Mouse (Mus musculus) right cerebral cortex, postnatal 14 days (tissue): ENCODE results near the gene Ace2.

ENCODE experiments used
- DNase-seq: peaks from one replicate; pipeline ENCODE4 v3.0.0; 2022

Gene Ace2

DNA sequence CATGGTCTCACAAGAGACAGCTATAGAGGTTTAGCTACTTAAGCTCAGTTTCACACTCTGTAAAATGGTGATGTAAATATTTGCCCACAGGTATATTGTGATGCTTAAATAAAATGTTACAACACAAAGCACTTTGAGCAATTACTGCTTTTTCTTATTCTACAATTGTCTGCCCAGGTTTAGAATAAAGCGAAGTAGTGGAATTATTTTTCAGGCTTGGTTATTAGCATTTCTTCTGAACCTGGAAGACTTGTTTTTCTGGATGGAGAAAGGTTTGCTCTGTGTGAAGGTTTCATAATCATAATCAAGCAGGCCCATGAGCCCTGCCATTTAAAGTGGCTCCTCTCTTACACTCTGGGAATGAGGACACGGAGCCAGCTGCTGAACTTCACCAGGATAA is at the start of gene Ace2:
Gene Ace2, plus strand, starts transcription at position 301 of the 400 bp plus-strand sequence.
- no peak for DNase-seq

DNA sequence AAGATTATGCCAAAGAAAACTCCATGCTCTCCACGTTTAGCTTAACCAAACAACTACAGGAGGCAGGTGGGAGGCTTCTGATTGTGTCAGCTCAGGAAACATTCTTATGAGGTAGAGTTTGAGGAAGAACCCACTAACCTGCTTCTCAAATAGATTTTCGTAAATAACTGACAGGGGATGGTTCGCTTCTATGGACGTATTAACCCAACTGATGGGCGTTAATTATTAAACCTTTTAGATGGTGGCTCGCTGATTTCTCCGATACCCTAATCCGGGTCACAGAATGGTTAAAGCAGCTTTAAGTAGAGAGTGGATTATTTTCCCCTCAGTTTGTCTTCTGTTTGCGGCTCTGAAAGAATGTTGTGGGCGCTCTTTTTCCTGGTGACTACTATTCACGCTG is 49.2 kb upstream of the Ace2 start:
- no peak for DNase-seq

DNA sequence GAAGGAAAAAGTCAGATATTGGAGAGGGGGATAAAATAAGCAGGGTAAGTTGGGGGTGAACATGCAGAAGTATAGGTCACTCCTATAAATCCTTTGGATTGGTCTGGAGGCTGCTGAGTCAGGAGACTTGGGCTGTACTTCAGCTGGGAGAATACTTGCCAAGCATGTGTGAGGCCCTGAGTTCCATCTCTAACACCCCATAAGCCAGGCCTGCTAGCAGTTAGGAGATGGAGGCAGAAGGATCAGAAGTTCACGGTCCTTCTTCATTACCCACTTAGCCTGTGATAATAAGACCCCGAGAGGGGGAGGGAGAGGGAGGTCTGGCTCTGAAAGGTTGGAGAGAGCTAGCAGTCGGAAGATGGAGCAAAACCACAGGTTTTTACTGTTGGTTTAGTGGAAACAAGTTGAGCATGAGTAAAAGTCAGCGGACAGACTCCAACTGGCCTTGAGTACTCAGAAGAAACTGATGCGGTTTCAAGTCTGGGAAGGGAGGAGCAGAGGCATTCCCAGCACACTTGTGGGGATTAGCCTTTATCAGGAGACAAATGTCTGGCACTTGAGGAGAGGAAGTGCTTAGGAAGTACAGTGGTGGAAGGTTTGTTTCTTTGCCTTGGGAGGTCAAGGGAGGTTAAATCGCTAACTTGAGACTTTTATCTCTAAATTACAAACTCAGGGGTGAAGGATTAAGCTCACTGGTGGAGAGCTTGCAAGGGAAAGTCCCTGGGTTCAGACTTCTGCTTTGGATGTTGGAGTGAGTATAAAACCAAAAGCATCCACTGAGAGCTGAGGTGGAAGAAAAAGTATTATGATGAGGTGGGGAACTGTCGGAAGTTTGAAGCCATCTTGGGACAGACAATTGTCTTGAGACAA is 46.6 kb upstream of the Ace2 start:
- DNase-seq = no peak

DNA sequence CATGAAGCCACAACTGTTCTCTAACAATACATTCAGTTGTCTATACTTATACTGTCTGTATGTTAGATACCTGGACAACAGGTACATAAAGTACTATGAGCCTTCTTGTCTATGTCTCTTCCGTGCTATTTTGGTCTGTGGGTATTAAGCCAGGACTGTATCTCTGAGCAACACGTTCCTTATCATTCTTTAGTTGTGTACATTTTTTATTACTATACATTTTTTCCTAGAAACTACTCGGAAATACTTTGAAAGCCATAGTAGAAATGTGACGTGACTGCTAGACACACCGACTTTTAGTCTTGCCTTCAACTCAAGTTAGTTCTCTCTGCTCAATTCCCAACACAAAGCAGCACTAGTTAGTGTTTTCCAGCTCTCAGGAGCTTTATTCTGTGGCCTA is 45.7 kb upstream of the Ace2 start:
- no peak for DNase-seq

DNA sequence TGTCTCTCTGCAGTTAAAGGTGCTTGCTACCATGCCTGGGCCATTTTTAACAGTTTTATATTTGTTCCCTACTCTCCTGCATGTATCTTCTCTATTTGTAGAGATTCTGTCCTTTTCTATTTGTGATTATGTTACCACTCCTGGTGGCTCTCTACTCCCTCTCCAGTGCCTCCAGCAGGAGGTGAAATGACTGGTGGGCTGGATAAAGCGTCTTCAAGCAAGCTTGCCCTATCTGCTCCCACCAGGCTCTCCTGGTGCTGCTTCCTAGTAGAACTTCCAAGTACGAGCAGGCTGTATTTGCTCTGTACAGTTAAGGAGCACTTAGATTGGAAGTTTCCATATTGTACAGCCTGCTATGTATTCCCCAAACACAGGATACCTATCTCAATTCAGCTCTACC is 43.3 kb upstream of the Ace2 start:
- no peak for DNase-seq

DNA sequence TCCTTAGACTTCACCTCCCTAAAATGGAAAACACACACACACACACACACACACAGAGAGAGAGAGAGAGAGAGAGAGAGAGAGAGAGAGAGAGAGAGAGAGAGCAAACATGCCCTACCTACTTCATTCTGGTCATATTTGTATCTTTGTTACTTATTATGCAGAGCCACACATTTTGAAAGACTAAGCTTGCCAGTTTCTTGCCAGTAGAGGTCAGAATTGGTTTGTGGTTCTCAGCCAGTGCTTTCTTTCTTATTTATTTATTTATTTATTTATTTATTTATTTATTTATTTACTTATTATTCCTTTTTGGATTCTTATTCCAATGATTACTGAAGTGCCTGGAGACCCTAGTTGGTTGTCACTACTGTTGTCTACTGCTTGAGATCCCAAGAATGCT is 37.6 kb upstream of the Ace2 start:
- no peak for DNase-seq

DNA sequence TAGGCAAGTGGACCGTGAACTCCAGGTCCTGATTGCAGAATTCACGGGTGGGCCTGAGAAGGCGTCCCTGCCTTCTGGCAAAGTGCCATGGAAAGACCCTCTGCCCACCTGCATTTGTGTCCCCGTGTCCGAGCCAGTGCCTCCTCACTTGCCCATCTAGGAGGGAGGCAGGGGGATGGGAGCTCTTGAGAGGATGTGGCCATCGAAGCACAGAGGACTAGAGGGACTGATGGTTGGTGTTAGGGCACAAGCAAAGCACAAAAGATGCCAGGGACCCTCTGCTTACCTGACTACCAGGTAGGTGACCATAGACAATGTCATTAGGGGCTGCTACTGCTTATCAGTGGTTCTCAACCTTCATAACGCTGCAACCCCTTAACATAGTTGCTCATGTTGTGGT is 36.9 kb upstream of the Ace2 start:
- DNase-seq = no peak

DNA sequence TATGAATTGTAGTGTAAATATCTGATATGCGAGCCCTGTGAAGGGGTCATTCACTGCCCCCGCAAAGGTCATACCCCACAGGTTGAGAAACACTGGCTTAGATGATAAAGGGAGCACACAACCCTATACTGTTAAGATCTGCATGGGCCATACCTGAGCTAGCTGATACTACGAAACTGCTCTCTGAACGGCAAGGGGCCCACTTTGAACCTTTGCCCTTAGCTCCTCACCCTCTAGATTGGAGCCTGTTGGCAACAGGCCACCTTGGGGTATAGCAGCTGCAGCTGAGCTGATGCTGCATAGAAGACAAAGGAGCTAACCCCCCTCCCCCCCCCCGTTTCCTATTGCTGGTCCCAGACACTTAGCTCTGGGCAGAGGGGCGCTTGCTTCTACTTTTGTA is 36.5 kb upstream of the Ace2 start:
- DNase-seq = no peak

DNA sequence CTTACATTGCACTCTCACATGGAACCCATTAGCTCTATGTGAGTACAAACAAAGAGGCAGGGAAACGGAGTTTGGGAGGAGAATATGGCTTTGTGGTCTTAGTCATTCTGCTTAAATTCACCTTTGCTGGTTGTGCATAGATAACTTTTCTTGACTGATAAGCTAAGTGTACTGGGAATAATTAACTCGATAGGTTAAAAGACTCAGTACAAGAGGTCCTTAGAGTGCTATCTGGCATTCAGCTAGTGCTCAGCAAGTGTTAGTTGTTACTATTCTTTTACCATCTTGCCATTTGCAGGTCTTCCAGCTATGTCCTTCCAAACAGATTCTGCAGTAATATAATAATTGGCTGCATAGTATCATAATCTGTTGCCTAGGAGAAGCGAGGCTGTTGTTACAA is 28.0 kb upstream of the Ace2 start:
- no peak for DNase-seq

DNA sequence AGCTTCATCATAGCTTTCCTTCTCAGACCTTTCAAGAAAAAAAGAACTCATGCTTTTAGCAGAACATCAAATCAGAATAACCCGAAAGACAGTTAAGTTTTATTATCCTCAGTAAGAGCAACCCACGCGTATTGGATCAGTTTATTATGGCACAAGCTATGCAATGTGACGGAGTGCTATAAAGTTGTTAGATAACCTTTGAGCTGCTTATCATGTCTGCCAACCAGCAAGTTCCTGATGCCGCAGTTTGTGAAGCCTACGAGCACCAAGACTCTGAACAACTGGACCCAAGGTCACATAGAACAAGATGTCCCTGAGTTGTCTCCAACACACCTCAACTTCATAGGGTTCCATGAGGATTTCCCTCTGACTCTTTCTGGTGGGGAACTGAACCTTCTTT is 25.4 kb upstream of the Ace2 start:
- no peak for DNase-seq

DNA sequence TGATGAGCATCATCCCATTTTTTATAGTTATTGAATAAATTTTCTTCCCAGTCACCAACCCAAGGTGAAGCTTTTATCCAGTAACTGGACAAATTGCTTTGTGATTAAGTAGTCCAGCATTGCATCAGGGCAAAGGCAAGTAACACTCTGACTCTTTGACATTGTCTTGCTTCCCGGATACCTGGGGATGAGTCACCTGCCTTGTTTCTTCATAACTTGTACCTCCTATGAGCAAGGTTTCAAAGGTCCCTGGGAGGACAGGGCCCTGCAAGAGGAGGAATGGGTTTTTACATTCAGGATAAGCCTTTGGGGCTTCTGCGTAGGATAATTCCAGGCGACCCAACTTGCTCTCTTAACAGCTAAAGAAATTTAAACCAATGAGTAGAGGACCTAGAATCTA is 15.2 kb upstream of the Ace2 start:
- no peak for DNase-seq

DNA sequence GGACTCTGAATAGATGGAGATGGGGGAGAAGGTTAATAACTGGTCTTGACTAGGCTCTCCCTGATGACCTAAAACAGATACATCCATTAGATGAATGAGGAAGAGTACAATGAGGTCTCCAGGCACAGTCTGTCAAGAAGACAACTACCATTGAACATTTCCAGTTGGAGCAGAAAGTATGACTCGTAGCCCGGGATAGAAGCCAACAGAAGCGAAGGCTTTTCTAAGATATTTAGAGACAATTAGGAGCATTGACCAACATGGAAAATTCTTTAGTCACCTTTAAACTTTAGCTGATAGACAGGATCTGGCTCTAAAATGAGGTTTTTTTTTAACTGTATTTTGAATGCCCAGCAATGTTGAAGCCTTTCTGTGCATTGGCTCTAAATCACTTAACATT is 5.6 kb upstream of the Ace2 start:
- DNase-seq = no peak

DNA sequence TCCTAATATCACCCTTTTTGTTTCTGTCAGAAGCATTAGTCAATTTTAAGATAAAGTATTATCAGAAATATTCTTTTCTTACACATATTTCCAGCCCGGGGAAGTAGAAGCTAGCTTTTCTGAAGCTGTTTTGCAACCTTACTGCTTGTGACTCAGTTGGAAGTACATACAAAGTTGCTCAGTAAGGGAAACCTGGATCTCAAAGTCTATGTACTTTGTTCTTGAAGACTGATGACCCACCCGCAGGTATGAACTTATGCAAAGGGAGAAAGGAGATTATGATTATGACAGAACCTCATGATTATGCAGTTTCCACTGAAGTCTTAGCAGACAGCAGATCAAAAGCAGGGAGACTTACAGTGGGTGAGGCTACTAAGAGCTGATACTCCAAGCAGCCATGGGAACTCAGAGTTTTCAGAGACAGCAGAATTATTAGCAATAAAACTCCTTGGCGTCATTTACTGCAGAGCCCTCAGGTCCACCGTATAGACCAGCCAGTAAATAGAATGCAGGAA is 3.8 kb upstream of the Ace2 start:
- no peak for DNase-seq

DNA sequence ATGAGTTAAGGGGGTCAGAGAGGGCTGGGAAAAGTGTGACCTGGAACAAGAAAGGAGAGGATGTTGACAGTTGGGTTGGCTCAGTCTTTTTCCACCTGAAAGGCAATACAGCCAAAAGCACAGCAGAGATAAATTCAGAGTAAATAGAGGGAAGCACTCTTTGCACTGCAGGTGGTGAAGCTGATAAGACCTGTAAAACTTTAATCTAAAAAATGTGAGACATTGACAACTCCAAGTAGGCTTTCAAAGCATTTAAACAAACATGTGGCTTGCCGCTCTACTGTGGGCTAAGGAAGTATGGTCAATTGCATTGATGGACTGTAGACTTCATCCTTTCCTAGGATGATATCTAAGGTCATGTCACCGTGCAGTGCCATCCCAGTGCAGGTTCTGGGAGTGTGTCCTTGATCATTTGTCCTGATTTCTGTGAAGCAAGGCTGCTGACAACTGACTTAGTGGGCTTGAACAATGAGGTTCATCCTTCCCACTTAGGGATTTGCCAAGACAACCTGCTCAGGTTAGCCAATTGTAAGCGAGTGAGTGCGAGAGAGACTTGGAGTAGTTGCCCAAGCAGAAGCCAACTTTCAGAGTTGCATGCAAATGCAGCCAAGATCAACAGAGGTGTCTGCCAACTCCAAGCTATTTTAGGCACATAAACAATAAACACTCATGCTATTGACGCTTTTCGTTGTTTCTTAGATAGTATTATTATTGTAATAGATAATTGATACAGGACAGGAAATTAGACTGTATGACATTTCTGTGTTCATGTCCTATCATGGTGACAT is 6.5 kb downstream of the Ace2 start:
- no peak for DNase-seq

DNA sequence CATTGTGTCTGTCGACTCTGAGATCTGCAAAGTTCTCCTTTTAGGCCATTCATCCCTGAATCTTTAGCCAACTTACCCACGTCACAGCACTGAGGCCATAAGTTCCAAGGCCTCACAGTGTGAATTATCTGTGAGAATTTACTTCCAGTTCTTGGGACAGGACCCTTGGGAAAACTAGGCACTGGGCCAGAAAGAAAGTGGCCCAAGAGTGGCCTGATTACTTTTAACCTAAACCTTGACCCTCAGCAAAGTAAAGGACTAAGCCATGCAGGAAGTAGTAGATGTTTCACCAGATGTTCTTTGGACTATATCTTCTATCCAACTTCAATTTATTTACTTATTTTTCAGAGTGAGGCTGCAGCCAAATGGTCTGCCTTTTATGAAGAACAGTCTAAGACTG is 13.6 kb downstream of the Ace2 start:
- DNase-seq = no peak

DNA sequence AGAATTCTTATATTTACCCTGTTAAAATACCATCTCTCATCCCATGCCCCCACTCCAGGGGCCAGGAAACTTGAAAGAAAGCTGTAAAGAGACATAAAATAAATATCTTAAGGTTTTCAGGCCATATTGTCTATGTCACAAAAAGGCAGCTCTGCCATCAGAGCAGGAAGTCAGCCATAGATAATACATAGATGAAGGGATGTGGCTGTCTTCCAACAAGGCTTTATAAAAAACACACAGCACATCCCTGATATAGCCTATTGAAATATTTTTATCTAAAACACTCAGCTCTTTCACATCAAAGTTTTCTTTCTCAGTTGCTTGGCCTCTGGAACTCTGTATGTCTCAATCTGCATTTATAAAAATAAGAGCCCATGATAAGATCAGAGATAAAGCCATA is 14.5 kb downstream of the Ace2 start:
- no peak for DNase-seq

DNA sequence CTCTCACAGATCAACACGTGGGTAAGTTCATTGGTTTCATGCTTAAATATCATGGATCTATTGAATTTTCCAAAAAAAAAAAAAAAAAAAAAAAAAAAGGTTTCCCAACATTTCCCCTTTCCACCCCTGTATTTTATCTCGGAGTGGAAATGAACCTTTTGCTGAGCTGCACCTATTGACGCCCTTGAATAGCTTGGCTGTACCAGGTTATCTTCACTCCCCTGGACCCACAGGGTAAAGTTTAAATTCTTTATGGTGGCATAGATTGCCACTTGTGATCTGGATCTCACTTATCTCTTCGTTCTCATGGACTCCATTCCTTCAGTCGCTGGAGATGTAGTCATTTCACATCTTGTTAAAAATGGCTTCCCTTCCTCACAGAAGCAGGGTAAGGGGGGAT is 15.5 kb downstream of the Ace2 start:
- DNase-seq = no peak

DNA sequence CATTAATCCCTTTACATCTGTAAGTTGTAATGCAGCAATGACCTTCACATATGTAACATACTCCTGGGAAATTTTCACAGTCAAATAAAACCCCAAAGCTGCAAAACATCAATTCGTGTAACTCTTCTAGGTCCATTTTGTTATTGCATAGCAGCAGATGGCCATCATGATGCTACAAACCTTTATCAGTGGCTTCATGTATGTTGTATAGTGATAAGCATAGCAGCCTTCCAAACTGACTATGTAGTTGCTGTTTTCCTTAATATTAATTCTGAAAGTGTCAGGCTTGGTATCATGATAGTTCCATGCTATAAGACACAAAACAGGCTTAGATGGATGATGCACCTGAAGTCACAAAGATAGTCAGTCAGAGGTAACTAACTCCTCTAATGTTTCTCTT is 25.5 kb downstream of the Ace2 start:
- no peak for DNase-seq

DNA sequence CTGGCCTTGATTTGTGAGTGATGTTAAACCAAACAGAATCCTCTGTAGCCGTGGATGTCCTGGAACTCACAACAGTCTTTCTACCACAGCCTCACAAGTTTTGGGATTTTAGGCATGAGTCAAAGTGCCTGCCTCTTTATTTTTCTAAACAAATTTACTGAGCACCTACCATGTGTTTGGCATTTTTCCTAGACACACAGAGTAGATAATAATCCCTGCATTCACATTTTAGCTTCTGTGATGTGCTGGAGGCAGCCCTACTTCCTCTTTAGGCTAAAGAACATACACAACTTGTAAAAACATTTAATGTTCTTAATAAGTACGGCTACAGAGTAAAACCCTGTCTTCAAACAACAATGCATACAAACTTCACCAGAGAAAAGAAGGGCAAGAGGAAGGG is 31.9 kb downstream of the Ace2 start:
- no peak for DNase-seq

DNA sequence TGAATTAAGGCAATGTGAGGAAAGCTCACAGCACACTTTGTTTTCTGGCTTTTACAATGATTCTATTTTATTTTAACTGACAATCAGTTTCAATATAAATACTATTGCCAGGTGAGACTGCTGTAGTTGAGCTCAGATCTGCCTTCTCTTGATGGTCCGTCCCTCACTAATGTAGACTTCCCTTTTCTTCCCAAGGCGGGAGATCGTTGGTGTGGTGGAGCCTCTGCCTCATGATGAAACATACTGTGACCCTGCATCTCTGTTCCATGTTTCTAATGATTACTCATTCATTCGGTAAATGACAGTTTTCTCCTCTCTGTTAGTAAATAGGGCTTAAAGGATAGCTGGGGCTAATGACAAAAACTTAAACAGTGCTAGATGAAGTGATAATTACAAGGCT is 34.7 kb downstream of the Ace2 start:
- no peak for DNase-seq

DNA sequence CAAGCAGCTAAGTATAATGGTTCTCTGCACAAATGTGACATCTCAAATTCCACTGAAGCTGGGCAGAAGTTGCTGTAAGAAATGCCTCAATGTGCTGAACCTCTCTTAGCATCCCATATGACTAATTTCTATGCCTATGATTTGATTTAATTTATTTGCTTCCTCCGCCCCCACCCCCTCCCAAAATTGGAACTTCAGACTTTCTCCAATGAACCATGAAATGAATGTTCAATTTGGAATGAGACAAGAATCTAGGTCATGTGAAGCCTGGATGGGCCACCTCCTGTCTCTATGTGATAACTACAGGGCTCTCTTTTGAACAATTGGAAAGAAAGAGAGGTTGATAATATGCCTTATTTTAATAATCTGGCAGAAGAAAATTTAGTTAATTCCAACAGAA is 36.2 kb downstream of the Ace2 start:
- no peak for DNase-seq

DNA sequence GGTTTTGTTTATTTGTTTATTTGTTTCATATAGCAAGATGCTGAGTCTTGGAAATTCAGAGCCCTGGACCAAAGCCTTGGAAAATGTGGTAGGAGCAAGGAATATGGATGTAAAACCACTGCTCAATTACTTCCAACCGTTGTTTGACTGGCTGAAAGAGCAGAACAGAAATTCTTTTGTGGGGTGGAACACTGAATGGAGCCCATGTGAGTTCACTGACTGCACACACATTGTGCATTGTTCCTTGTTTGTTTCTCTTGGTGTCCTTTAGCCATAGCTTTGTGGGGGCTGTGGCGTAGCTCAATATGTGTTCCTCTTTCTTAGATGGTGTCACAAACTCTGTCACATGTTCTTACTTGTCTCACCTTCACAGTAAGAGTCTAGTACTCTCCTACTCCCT is 36.6 kb downstream of the Ace2 start:
- DNase-seq = no peak

DNA sequence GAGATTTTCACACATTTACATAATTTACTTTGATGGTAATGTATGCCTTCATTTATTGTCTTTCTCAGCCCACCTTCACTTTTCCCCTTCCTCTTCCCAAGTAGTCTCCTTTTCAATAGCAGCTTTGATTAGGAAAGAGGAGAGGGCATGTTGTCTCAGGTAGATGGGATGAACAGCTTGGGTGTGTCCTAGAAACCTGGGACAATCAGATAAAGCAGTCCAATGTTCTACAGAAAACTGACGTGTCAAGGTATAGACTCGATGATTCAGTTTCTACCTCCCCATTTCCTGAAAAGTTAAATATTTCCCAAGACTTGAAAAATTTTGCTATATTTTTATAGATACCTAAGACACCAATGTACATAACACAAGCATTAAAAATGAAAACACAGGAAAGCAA is 39.7 kb downstream of the Ace2 start:
- DNase-seq = no peak

DNA sequence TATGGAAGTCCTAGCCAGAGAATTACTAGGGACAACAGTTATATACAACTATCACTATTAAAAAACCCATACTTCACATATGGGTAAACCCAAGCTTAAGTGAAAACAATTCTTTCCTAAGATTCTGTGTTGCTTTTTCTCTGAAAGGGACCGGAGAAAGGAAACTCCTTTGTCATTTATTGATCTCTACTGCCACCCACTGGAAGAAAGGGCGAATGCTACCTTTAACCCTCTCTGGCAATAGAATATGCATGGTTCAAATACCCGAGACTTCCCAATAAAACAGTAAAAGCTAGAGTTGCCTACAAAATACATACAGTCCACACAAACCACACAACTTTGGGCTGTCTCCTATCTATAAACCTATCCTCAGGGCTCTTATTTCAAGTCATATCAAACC is 40.6 kb downstream of the Ace2 start:
- peak; percentile 31 for DNase-seq
